8 mouse cellular contexts compared by ENCODE assay signal in the genomic region with DNA sequence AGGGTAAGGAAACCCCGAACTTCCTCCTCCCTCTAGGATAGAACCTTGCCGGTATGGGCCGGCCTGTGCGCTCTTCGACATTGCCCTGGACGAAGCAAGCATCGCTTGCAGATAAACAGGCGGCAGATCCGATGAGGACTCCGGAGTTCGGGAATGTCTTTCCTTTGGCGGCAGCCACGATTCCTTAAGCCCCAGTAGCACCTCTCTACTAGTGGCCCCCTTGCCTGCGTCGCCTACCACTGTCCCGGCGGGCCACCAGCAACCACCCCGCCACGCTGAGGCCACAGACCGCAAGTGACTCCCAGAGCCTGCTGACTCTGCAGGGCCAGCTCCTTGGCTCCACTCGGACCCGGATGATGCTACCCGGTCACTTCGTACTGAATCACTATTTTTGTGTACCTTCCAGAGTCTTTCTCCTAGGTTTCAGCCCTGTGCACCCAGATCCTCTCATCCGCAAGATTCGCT. TPM values are rescaled to one million over a fixed set of nuclear protein-coding genes. Genes with fewer than 3 reads are reported as not detected.
DNase-seq lines count a peak whose midpoint lies in the region; ATAC-seq and TF ChIP-seq lines count a peak whose summit lies in the region.

No protein-coding gene starts in this region.

- peak overlapping the region; percentile 75 for H3K4me3 ChIP-seq in testis, adult 2 months (ENCODE audit: control insufficient read depth, low read depth, low read length)
- H3K4me3 ChIP-seq in cortical plate, adult 2 months (ENCODE audit: insufficient read depth, low read length), result peak overlapping the region; percentile 82
- peak overlapping the region; percentile 70 to 83 for H3K4me3 ChIP-seq in heart, embryonic 14.5 days (ENCODE audit: control insufficient read depth in 1 of 2, insufficient read depth in 1 of 2, low read depth in 1 of 2, low read length in 2 of 2)
- H3K4me3 ChIP-seq in megakaryocyte, embryonic 14.5 days (replicated peaks), result peak overlapping the region; percentile 90

- ATAC-seq in heart, embryonic 14.5 days (ENCODE audit: insufficient number of reproducible peaks, insufficient read depth, low FRiP score, low read depth), result no peak
- ATAC-seq in inflammation-experienced regulatory T-cells, adult 6 months, result no peak

- no peaks in the 10 kb centered on the region for H3K9me3 ChIP-seq in heart, embryonic 14.5 days (ENCODE audit: control insufficient read depth, low read length)
- no peaks in the 10 kb centered on the region for H3K9me3 ChIP-seq in megakaryocyte, embryonic 14.5 days

- peak overlapping the region; percentile 18 for H3K27ac ChIP-seq in testis, adult 2 months (ENCODE audit: control insufficient read depth, insufficient read depth, low read depth, low read length)
- peak overlapping the region; percentile 98 for H3K27ac ChIP-seq in cortical plate, adult 2 months (ENCODE audit: insufficient read depth, low read length)
- peak overlapping the region in 1 of 2 experiments; percentile 93; a peak in 3 of 4 replicates for H3K27ac ChIP-seq in heart, embryonic 14.5 days (replicated peaks in 1 of 2; ENCODE audit: control insufficient read depth in 1 of 2, insufficient read depth in 1 of 2, low read depth in 2 of 2, low read length in 2 of 2)

- H3K4me2 ChIP-seq in heart, embryonic 14.5 days (ENCODE audit: low read length), result peak overlapping the region; percentile 98

- peaks cover 3% of the 10 kb centered on the region; the same call in 1 of the 2 replicates for H3K27me3 ChIP-seq in testis, adult 2 months (ENCODE audit: control insufficient read depth, insufficient read depth, low read length)
- 0 out of 2 replicates have a peak, but pooled peaks cover 4% of the 10 kb centered on the region for H3K27me3 ChIP-seq in heart, embryonic 14.5 days (ENCODE audit: control insufficient read depth, insufficient read depth, low read length)
- peaks cover 94% of the 10 kb centered on the region for H3K27me3 ChIP-seq in megakaryocyte, embryonic 14.5 days (replicated peaks)

- H3K36me3 ChIP-seq in testis, adult 2 months (ENCODE audit: control insufficient read depth, insufficient read depth, low read length), result no peaks in the 10 kb centered on the region
- no peaks in the 10 kb centered on the region for H3K36me3 ChIP-seq in heart, embryonic 14.5 days (ENCODE audit: control insufficient read depth, insufficient read depth, low read length)
- no peaks in the 10 kb centered on the region for H3K36me3 ChIP-seq in megakaryocyte, embryonic 14.5 days (replicated peaks; ENCODE audit: low read length)

- no peak for DNase-seq in testis, postnatal 14 days (ENCODE audit: low spot score)
- peak; percentile 46 for DNase-seq in kidney, postnatal 14 days
- peak; percentile 57 for DNase-seq in testis, postnatal 10 days (ENCODE audit: low spot score)

- 2% methylated on average over 26 of the region's 26 CpGs for WGBS in heart, embryonic 14.5 days

- no peak for TF ChIP-seq CTCF in testis, adult 2 months (IDR thresholded peaks at IDR 0.05; ENCODE audit: control insufficient read depth, insufficient read depth, insufficient replicate concordance, low read depth, low read length)
- TF ChIP-seq CTCF in cortical plate, adult 2 months (IDR thresholded peaks at IDR 0.05; ENCODE audit: extremely low read depth, insufficient read depth, low read length), result no peak

- H3K4me1 ChIP-seq in testis, adult 2 months (ENCODE audit: control insufficient read depth, insufficient read depth, low read length), result peaks cover 11% of the 10 kb centered on the region
- peaks cover 8% of the 10 kb centered on the region for H3K4me1 ChIP-seq in cortical plate, adult 2 months (ENCODE audit: control insufficient read depth, insufficient read depth, low read length)
- H3K4me1 ChIP-seq in heart, embryonic 14.5 days (ENCODE audit: control insufficient read depth in 2 of 2, insufficient read depth in 2 of 2, low read length in 2 of 2), result peaks cover 19 to 34% of the 10 kb centered on the region in 2 experiments
- peaks cover 25% of the 10 kb centered on the region for H3K4me1 ChIP-seq in megakaryocyte, embryonic 14.5 days

- no peak for TF ChIP-seq POLR2A in testis, adult 2 months (IDR thresholded peaks at IDR 0.05; ENCODE audit: control insufficient read depth, low read depth, low read length)
- peak; percentile 26; the same call in 1 of the 2 replicates for TF ChIP-seq POLR2A in cortical plate, adult 2 months (IDR thresholded peaks at IDR 0.05; ENCODE audit: extremely low read depth, insufficient read depth, low read length)

- H3K9ac ChIP-seq in heart, embryonic 14.5 days (ENCODE audit: low read length), result peak overlapping the region; percentile 87

RNA-seq across cellular contexts. Expression of a gene that starts 2.0 kb away (rescaled TPM):
- 83.7 and 84.9 TPM in 2 replicates for polyA plus RNA-seq in testis, adult 2 months (2012; rRNA removed)
- polyA plus RNA-seq in cortical plate, adult 2 months (2012; rRNA removed), result 80.9 and 84.4 TPM in 2 replicates
- 2.4 and 3.6 TPM in 2 replicates for polyA plus RNA-seq in heart, embryonic 14.5 days (2014; fragmentation: Nextera tagmentation; extraction: Ambion mirVana)
- 0.06 TPM in 1 of 2 replicates, not detected in the other for polyA plus RNA-seq in megakaryocyte, embryonic 14.5 days (2012; ENCODE audit: insufficient read depth, low replicate concordance)
- not detected for polyA plus RNA-seq in inflammation-experienced regulatory T-cells, adult 6 months (2017; shearing (Covaris generic))

Comparison
In these comparisons a context has a peak if more than half of its experiments do, and no peak if none do; other contexts are left out.
1. RNA of a gene that starts 2.0 kb away (polyA plus RNA-seq): 83.7 to 84.9 TPM in testis, adult 2 months and 80.9 to 84.4 TPM in cortical plate, adult 2 months; 2.4 to 3.6 TPM in heart, embryonic 14.5 days, 0.06 TPM in megakaryocyte, embryonic 14.5 days and not detected in inflammation-experienced regulatory T-cells, adult 6 months; every median in the first group is over 10 times any median in the second.
2. Peak in every context shown above with its lines, with median percentiles within 50 percentile points of each other: H3K4me3 ChIP-seq.